Mouse (Mus musculus): ENCODE measurements around the gene Mrps27.

GRCm38 (mm10) chr13:99452444-99452843 is 107.9 kb downstream of the Mrps27 start:
- TF ChIP-seq GATA1 (IDR thresholded peaks at IDR 0.05; ENCODE audit: borderline replicate concordance, low read length) (no peak), FLI1 (IDR thresholded peaks at IDR 0.05; ENCODE audit: low read length) (no peak)
